Mouse (Mus musculus) C2C12 (cell line): ENCODE results near the gene Rab6a.

Source experiments
- CTCF ChIP-seq: IDR thresholded peaks from one replicate; pipeline ENCODE4 v1.5.1; 2011; ENCODE audit not compliant: control insufficient read depth, insufficient read depth, insufficient read length
- MAX ChIP-seq: IDR thresholded peaks from one replicate; pipeline ENCODE4 v1.6.1; 2011; ENCODE audit warnings: mild to moderate bottlenecking, control low read depth

GRCm38 (mm10) chr7:100600211-100600610 lies 7.0 kb upstream of the Rab6a start:
- TF ChIP-seq MAX = no peak
- no peak for TF ChIP-seq CTCF
